9 mouse cellular contexts compared by ENCODE assay signal in genomic region chr4:117478101-117478673, GRCm38 (mm10). TPM values are rescaled to one million over a fixed set of nuclear protein-coding genes. Genes with fewer than 3 reads are reported as not detected.
DNase-seq lines count a peak whose midpoint lies in the region; ATAC-seq lines count a peak whose summit lies in the region.
"Had no signal": no experiment of that assay in that cellular context is flagged by ENCODE, and none has a peak within 500 bp of the region (broad histone marks: within the 10 kb centered on the region; RNA-seq: fewer than 3 reads in every experiment).

No protein-coding gene starts in this region.

- no peak overlapping the region for H3K4me2 ChIP-seq in neural tube, embryonic 14.5 days (ENCODE audit: low read depth, low read length)
- H3K4me2 ChIP-seq in neural tube, embryonic 15.5 days, result no peak overlapping the region
- H3K4me2 ChIP-seq in liver, embryonic 11.5 days, result peak overlapping the region; percentile 61
- H3K4me2 ChIP-seq in midbrain, embryonic 14.5 days (ENCODE audit: low read length), result no peak overlapping the region

- H3K4me1 ChIP-seq in neural tube, embryonic 14.5 days (ENCODE audit: control insufficient read depth, insufficient read depth, low read length), result peaks cover 7% of the 10 kb centered on the region; the same call in 1 of the 2 replicates
- peaks cover 21% of the 10 kb centered on the region; the same call in 1 of the 2 replicates for H3K4me1 ChIP-seq in neural tube, embryonic 15.5 days
- peaks cover 85% of the 10 kb centered on the region for H3K4me1 ChIP-seq in liver, embryonic 11.5 days (replicated peaks; ENCODE audit: control insufficient read depth, insufficient read depth, low read length)
- H3K4me1 ChIP-seq in midbrain, embryonic 14.5 days (ENCODE audit: control insufficient read depth, insufficient read depth, low read length), result no peaks in the 10 kb centered on the region

- DNase-seq in fat pad, adult 2 months (ENCODE audit: extremely low read depth, low read depth, low spot score), result peak; percentile 16
- DNase-seq in liver, embryonic 11.5 days (ENCODE audit: low spot score), result peak; percentile 47
- peak; percentile 60 for DNase-seq in splenic B cell, adult 2 months (ENCODE audit: low read depth, low spot score)
- DNase-seq in Muller cell, postnatal 12 days (ENCODE audit: inconsistent ontology term), result no peak
- no peak for DNase-seq in right cerebral cortex, adult 2 months (ENCODE audit: low spot score in 2 of 2)
- no peak for DNase-seq in midbrain, embryonic 14.5 days

- peaks cover 25% of the 10 kb centered on the region for H3K27me3 ChIP-seq in neural tube, embryonic 14.5 days (ENCODE audit: control insufficient read depth, insufficient read depth, low read length)
- H3K27me3 ChIP-seq in neural tube, embryonic 15.5 days (replicated peaks), result peaks cover 93% of the 10 kb centered on the region
- no peaks in the 10 kb centered on the region for H3K27me3 ChIP-seq in liver, embryonic 11.5 days (replicated peaks; ENCODE audit: control insufficient read depth, insufficient read depth, low read length)
- H3K27me3 ChIP-seq in splenic B cell, adult 2 months (ENCODE audit: control insufficient read depth, insufficient read depth, low read length, poor library complexity, severe bottlenecking), result no peaks in the 10 kb centered on the region; the same call in 1 of the 2 replicates
- peaks cover 32% of the 10 kb centered on the region for H3K27me3 ChIP-seq in midbrain, embryonic 14.5 days (ENCODE audit: control insufficient read depth, insufficient read depth, low read length)

- ATAC-seq in neural tube, embryonic 14.5 days (ENCODE audit: low read depth), result no peak
- no peak for ATAC-seq in neural tube, embryonic 15.5 days (ENCODE audit: low FRiP score)
- ATAC-seq in liver, embryonic 11.5 days (replicated peaks; ENCODE audit: low FRiP score), result no peak
- no peak for ATAC-seq in midbrain, embryonic 14.5 days (ENCODE audit: low FRiP score, low TSS enrichment)

- WGBS in neural tube, embryonic 14.5 days, result 75% methylated on average over 15 of the region's 15 CpGs
- 74% methylated on average over 15 of the region's 15 CpGs for WGBS in neural tube, embryonic 15.5 days
- 31% methylated on average over 15 of the region's 15 CpGs for WGBS in liver, embryonic 11.5 days
- 80% methylated on average over 15 of the region's 15 CpGs for WGBS in midbrain, embryonic 14.5 days

- peak overlapping the region; percentile 16; the same call in 1 of the 2 replicates for H3K27ac ChIP-seq in neural tube, embryonic 14.5 days (ENCODE audit: low read depth, low read length)
- no peak overlapping the region for H3K27ac ChIP-seq in neural tube, embryonic 15.5 days (replicated peaks)
- H3K27ac ChIP-seq in liver, embryonic 11.5 days (ENCODE audit: low read depth, low read length), result peak overlapping the region; percentile 65
- no peak overlapping the region for H3K27ac ChIP-seq in midbrain, embryonic 14.5 days (replicated peaks; ENCODE audit: low read depth, low read length)
- H3K27ac ChIP-seq: macrophage had no signal

- H3K9me3 ChIP-seq in neural tube, embryonic 14.5 days (ENCODE audit: control insufficient read depth, low read length), result no peaks in the 10 kb centered on the region
- no peaks in the 10 kb centered on the region for H3K9me3 ChIP-seq in neural tube, embryonic 15.5 days (replicated peaks)
- no peaks in the 10 kb centered on the region for H3K9me3 ChIP-seq in liver, embryonic 11.5 days (ENCODE audit: control insufficient read depth, low read length)
- no peaks in the 10 kb centered on the region for H3K9me3 ChIP-seq in midbrain, embryonic 14.5 days (ENCODE audit: control insufficient read depth, low read length)

- no peaks in the 10 kb centered on the region for H3K36me3 ChIP-seq in neural tube, embryonic 14.5 days (ENCODE audit: control insufficient read depth, insufficient read depth, low read length)
- no peaks in the 10 kb centered on the region for H3K36me3 ChIP-seq in neural tube, embryonic 15.5 days
- H3K36me3 ChIP-seq in liver, embryonic 11.5 days (ENCODE audit: control insufficient read depth, insufficient read depth, low read length), result no peaks in the 10 kb centered on the region
- H3K36me3 ChIP-seq in splenic B cell, adult 2 months (ENCODE audit: control insufficient read depth, insufficient read depth, low read length, poor library complexity, severe bottlenecking), result no peaks in the 10 kb centered on the region
- no peaks in the 10 kb centered on the region for H3K36me3 ChIP-seq in midbrain, embryonic 14.5 days (ENCODE audit: control insufficient read depth, insufficient read depth, low read length)

- no peak overlapping the region for H3K9ac ChIP-seq in neural tube, embryonic 14.5 days (replicated peaks; ENCODE audit: low read depth, low read length)
- no peak overlapping the region for H3K9ac ChIP-seq in neural tube, embryonic 15.5 days (replicated peaks)
- H3K9ac ChIP-seq in liver, embryonic 11.5 days (ENCODE audit: low read depth, low read length), result peak overlapping the region; percentile 30; the same call in 1 of the 2 replicates
- no peak overlapping the region for H3K9ac ChIP-seq in midbrain, embryonic 14.5 days (replicated peaks; ENCODE audit: low read length)

- no peak overlapping the region for H3K4me3 ChIP-seq in neural tube, embryonic 14.5 days (ENCODE audit: low read depth, low read length)
- H3K4me3 ChIP-seq in neural tube, embryonic 15.5 days (replicated peaks), result no peak overlapping the region
- peak overlapping the region; percentile 29 for H3K4me3 ChIP-seq in liver, embryonic 11.5 days (ENCODE audit: low read depth, low read length)
- no peak overlapping the region for H3K4me3 ChIP-seq in midbrain, embryonic 14.5 days (replicated peaks; ENCODE audit: low read depth, low read length)

RNA-seq across cellular contexts. Expression of gene Rnf220, which starts 18.7 kb away (rescaled TPM):
- polyA plus RNA-seq in neural tube, embryonic 14.5 days (2014; fragmentation: Nextera tagmentation; extraction: Ambion mirVana), result 73.4 and 83.9 TPM in 2 replicates
- 95.6 and 95.8 TPM in 2 replicates for polyA plus RNA-seq in neural tube, embryonic 15.5 days (2015; fragmentation: Nextera tagmentation; extraction: Ambion mirVana)
- 63.6 and 70.9 TPM in 2 replicates for polyA plus RNA-seq in liver, embryonic 11.5 days (2014; fragmentation: Nextera tagmentation; extraction: Ambion mirVana)
- 103 and 110 TPM in 2 replicates for polyA plus RNA-seq in midbrain, embryonic 14.5 days (2014; fragmentation: Nextera tagmentation; extraction: Ambion mirVana)

Comparison
In these comparisons a context has a peak if more than half of its experiments do, and no peak if none do; other contexts are left out.
1. H3K27ac ChIP-seq: peak in neural tube, embryonic 14.5 days (single experiment) and liver, embryonic 11.5 days (single experiment); none in neural tube, embryonic 15.5 days (single experiment) and midbrain, embryonic 14.5 days (single experiment).
2. DNase-seq: peak in fat pad, adult 2 months (single experiment), liver, embryonic 11.5 days (single experiment) and splenic B cell, adult 2 months (single experiment); none in Muller cell, postnatal 12 days (single experiment), right cerebral cortex, adult 2 months (0 of 2) and midbrain, embryonic 14.5 days (single experiment).